Mouse (Mus musculus): ENCODE data around the gene Ndufb7.
A peak's percentile ranks its signal among the peaks of the same experiment; 100 is the strongest.

GRCm38 (mm10) chr8:83594167-83595049, 27.9 kb downstream of the Ndufb7 start:
- TF ChIP-seq ELF1 (IDR thresholded peaks at IDR 0.05; ENCODE audit: low read depth, low read length), result 0 out of 2 replicates have a peak, but pooled peaks have one; percentile 36
- TF ChIP-seq KAT2A (IDR thresholded peaks at IDR 0.05; ENCODE audit: insufficient replicate concordance, low read length), result 0 out of 2 replicates have a peak, but pooled peaks have one; percentile 25
- no peak for TF ChIP-seq PAX5 (IDR thresholded peaks at IDR 0.05; ENCODE audit: low read length)
- TF ChIP-seq MAZ (IDR thresholded peaks at IDR 0.05; ENCODE audit: low read depth, low read length), result peak; percentile 56; the same call in 1 of the 2 replicates
- no peak for TF ChIP-seq ZC3H11A (IDR thresholded peaks at IDR 0.05; ENCODE audit: low read depth, low read length)
- no peak for TF ChIP-seq CTCF (conservative IDR thresholded peaks at IDR 0.05 in 1 of 2, IDR thresholded peaks at IDR 0.05 in 1 of 2; ENCODE audit: low read depth in 2 of 2, low read length in 2 of 2)
- TF ChIP-seq ZNF384 (IDR thresholded peaks at IDR 0.05; ENCODE audit: low read depth, low read length), result peak; percentile 62
- no peak for TF ChIP-seq JUND (conservative IDR thresholded peaks at IDR 0.05; ENCODE audit: low read depth, low read length)
- TF ChIP-seq BHLHE40 (IDR thresholded peaks at IDR 0.05; ENCODE audit: low read depth, low read length), result no peak
- no peak for TF ChIP-seq EP300 (IDR thresholded peaks at IDR 0.05; ENCODE audit: low read length)

Data from CH12.LX (cell line).